Mouse (Mus musculus) frontal cortex, postnatal 36 days (tissue): Measurements from ENCODE around the gene Adam12.

Experiments used
- DNase-seq, 2 experiments: peaks; one replicate each; pipeline ENCODE4 v3.0.0; 2022; ENCODE audit warnings: low spot score in 2 of 2

Gene Adam12

DNA sequence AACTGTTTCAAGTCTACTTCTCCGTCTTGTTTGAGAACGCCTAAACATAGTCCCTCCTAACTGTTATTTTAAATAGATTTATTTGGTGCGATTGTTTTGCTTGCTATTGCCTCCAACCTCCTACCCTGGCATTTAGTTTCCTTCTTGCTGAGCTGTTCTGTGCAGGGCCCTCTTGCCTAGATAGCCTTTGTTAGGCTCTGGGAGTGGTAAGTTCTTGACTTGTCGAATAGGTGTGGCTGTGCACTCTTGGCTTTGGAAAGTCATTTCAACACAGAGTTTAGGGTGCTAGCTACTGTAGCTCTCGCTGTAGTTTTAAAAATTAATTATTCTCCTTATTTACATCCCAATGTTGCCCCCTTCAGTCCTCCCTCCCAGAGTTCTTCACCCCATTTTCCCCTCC lies 222.8 kb downstream of the Adam12 start:
- DNase-seq, result no peak

DNA sequence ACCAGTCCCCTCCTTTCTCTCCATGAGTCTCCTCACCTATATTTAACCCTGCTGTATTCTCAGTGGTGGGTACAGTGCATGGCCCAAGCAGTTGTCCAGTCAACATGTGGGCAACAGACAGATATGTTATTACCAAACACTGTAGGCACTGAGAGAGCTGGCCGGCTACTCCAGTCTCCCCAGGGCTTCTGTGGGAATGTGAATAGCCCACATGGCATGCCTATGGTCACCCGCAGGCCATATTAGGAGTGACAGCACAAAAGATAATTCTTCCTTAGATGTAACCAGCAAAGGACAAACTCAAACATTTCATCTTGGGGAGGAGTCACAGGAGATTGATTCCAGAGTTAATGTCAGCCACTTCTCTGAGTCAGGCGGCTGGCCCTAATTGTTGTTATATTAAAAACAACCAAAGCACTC lies 224.0 kb downstream of the Adam12 start:
- DNase-seq, result no peak

DNA sequence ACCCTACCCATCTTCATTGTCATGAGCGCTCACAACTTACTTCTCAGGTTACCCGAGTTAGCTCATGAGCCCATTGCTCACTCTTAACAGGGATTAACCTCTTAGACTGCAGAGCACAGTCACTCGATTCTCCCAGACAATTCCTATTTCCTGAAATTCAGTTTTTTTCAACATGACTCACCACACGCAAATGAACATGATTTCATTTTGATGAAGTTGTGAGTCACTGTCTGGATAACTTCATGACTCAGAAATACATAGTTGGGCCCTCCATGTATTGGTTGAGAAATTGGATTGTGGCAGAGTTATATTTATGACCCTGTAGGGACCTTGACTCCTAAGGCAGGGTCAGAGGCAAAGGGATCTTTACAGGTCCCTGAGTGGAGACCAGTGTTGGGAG lies 230.4 kb downstream of the Adam12 start:
- no peak for DNase-seq

DNA sequence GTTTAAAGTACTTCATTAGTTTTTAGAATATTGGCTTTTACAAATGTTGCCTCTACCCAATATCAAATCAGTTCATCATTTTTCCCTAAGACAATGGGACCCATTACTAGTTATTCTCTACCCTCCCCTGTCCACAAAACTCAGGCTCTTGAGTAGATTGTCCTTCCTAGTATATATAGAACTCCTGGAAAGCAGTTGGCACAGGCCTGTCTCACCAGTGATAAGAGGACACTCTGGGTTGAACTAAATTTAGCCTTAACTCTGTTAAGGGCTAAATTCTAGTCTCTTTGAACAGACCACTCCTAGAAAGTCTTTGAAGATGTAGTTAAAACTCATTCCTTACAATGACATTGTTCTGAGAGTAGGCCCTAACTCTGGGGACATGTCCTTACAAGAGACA lies 241.0 kb downstream of the Adam12 start:
- DNase-seq, result no peak

DNA sequence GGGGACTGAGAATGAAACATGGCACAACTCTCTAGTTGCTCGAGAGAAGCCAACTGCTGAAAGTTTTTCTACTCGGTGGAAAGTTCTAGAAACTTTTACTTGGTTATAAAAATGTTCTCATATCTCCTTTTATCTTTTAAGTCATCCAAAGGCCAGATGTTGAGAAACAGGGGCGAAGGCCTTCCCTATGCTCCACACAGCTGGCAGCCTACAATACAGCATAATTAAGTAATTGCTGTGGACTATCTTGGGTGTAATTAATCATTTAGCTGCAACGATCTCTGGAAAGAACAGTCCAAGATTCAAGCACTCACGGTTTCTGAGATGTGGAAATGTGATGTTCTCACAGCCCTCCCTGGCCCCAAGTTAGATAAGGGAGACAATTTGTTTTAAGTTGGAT lies 243.6 kb downstream of the Adam12 start:
- no peak for DNase-seq

DNA sequence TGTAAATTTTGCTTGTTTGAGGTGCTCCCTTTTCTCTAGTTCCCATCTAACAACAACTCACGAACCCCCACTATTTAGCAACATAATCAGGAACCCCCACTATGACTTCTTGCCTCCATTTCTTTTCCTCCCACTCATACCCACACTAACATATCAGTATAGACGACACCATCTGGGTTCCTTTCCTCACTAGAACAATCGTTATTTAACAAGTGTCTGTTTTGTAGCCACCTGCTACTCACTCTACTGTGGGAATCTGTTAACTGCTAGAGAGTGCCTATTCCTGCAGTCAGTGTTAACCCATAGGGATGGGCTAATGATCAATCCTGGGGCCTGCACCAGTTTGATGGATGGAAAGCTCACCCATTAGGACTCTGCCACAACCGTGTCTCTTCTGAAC lies 245.7 kb downstream of the Adam12 start:
- DNase-seq, result no peak

DNA sequence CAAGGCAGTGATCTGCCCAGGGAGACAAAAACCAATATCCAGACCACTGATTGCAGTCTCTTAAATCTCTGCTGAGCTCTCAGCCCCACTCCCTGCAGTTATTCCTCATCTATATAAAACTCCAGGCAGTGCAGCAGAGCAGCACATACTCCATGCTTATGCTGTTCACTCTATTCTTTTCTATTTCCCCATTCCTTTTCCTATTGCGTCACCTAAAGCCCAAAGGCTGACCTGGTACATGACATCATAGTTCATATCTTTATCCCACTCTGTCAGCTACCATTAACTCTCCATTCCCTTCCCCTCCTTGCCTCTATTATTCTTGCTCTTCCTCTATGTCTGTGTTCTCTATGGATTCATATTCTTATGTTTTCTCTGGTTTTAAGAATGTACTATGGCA lies 246.3 kb downstream of the Adam12 start:
- no peak for DNase-seq

DNA sequence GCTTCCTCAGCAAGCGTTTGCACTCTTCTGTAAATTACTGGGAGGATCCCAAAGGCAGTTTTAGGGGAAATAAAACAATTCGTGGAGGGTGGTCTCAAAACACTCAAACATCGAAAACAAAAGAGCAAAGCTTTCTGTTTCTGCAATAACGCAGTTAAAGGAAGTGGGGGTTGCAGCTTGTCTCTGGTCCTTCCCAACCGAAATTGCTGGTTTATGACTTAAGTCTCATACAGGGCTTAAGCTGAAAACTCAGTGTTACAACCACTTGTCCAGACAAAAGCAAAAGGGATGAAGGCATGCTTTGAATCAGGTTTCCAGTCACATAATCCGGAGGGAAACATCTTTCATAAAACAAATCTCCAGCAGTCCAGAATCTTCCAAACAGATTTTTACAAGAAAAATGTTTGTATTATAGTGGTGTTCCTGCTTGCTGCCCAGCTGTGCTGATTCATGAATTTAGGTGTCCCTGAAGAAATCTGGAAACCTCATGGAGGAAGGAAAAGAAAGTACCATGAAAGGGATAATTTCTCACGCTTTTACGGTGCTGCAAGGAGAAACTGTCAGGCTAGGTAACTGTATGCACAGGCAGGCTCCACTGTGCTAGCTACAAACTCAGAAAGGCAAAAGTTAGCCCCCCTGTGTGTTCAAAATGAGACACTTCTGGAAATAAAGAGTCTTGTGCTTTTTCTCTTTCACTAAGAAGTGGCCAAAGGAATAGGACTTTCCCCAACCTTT lies 255.4 kb downstream of the Adam12 start:
- no peak for DNase-seq

DNA sequence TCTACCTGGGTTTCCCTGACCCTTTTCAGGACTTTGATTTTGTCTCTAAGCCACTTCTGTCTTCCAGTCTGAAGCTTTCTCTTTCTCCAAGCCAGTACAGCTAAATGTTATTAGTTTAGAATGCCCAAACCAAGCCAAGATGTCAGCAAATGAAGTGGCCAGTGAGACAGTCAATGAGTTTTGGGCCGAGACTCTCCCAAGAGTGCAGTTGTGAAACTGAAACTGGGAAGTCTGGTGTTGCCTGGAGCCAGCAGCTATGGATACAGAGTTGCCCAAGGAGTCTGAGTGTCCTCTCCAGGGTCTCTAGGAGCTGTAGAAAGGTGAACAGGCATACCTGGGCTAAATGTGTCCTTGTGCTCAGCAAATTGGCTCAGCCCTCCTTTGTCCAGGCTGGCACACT lies 260.9 kb downstream of the Adam12 start:
- no peak for DNase-seq

DNA sequence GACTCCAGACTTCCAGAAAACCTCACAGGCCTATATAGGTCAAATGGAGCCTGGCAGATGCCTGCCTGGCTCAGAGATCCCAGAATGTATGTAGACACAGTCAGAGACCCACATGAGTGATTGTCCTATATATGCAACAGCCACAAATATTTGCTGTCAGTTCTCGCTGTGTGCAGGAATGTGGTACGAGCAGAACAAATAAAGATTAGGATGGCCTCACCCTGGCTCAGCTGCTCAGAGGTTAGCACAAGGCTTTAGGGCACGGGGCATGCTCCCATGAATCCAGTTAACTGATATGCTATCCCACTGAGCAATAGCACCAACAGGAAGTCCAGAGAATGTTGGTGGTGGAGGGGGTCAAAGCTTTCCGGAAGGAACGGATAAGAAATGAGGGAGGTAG lies 261.5 kb downstream of the Adam12 start:
- no peak for DNase-seq

DNA sequence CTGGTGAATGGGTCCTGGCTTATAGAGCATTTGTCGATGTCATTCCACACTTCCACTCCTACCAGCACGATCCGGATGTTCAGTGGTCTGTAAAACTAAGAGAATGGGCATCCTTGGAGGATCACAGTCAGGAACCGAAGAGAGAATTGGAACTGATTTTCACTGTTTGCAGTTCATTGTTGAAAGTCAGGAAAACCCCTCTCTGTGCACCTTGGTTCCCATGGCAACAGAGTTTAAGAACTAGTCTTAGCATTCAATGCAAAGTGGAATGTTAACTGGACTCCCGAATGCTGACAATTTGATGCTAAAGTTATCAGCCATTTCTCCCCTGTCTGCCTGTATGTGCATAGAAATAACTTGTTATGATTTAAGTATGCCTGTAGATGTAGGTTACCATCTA lies 264.0 kb downstream of the Adam12 start:
- no peak for DNase-seq

DNA sequence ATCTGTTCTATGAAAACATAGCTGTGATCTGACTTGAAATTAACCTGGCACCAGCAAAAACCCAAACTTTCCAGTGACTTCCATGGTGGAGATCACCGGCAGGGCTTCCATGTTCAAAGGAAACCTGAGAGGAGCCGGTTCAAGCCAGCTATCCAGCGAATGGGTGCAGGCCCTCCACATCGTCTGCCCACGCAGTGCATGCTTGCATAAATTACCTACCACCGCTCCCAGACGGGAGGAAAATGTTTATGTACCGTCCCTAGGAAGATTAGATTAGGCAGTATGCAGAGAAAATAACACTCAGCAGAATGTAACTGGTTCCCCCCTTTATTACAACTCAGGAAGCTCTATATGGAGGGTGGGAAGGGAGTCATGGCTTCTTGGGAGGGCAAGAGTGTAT lies 268.4 kb downstream of the Adam12 start:
- no peak for DNase-seq

DNA sequence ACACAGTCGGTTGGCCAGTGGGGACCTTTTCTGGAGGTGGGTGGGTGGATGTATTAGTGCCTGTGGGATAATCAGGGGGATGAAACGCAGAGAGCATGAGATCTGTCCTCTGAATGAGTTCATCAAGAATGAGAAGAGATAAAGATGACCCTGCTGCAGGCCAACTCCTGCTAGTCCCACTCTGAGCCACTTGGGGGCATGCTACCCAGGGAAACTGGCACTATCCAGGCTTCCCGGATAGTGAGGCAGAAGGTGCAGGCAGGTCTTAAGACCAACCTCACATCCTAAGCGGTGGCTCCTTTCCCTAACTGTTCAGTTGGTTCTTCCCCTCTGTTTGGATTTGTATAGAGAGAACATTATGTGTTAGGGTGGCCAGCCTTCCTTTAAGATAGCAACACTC lies 272.7 kb downstream of the Adam12 start:
- DNase-seq, result peak; percentile 41 to 54

DNA sequence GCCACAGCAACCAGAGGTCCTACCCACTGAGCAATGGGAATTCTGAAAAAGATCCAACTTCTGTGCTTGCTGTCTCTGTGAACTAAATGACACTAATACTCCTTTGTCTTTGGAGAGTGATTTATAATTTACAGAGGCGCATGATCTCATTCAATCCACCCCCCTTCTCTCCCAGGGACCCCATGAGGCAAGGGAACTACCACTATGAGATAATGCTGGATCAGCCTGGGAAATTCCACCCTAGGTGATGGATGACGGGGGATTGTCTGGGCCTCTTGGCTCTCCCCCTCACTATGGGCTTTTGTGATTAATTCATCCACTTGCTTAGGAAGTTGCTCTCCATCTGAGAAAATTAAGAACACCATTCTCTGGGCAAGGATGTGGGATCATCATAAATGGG lies 274.1 kb downstream of the Adam12 start:
- no peak for DNase-seq

DNA sequence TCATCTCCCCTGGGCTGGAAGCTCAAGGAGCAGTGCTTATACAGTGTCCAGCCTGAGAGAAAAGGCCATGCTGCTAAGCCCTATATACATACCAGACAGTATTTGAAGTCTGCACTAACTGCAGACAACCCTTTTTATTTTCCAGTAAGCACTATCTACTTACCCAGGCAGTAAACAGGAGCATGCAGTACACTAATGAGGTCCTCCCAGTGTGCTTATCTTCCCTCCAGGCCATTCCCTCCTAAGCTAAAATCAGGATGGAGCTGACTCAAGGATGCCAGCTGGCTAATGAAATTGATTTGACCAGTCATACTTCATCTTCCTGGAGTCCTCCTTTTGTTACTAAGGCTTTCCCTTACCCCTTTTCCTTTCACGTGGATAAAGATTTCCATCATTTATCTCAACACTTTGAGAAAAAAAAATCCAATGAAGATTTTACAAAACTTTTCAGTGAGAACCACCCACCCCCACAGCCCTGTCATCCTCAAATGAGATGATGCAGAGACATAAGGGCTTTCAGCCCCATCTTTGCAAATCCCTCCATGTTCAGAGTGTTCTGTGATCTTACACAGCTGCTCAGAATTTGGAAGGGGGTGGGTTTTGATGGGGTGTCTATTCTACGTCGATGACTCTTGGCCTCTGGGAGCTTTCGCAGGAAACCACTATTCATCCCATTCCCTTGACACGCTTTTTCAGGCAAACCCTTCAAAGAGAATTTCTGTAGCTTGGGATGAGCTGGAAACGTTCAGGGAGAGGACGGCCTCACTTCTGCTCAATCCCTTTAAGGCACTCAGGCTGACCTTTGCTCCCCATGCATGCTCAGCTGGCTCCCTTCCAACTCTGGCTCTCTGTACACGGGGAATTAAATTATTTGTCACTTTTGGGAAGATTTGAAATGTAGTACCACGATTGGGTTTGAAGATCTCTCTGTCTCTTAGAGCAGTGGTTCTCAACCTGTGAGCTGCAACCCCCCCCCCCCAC lies 277.5 kb downstream of the Adam12 start:
- no peak for DNase-seq

DNA sequence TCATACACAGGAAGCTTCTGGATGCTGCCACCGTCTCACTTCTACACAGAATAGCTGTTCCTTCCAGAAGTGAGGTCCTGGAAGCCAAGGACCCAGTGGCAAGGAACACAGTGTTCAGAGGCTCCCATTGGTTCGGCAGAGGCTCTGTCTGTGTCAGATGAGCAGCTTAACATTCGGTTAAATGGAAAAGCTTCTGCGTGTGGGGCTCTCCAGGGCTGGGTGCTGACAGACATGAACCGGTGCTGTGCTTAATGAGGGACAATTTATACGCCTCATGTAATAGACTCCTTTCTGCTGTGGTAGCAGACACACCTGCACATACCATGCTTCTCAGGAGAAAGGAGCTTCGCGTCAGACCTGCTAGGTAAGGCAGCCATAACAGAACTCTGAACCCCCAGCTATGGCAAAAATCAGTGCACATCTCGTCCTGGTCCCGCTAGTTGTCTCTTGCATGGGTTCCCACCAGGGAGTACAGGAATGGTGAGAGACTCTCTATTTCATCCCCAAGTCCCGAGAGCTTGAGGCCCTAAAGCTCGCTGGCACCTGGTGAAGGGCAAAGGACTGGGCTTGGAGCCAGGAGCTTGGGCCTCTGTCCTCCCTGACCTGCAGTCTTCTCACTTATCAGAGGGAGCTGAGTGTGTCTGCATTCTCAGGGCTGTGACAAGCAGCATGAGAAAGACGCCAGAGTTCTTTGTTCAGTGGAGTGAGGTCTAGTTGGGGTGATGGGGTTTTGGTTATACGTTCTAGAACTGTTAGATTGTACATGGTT lies 280.0 kb downstream of the Adam12 start:
- no peak for DNase-seq

DNA sequence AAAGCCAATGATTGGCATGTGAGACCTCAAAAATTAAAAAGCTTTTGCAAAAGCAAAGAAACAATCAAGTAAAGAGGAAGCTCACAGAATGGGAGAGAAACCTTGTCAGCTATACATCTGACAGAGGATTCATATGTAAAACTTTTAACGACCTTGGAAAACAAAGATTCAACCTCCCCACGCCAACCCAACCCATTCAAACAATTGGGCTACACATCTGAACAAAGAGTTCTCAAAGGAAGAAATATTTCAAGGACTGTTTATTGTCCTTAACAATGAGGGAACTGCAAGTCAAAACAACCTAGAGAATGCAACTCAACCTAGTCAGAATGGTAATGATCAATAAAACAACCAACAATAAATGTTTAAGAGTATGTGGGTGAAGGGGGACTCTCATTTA lies 284.6 kb downstream of the Adam12 start:
- DNase-seq, result no peak

DNA sequence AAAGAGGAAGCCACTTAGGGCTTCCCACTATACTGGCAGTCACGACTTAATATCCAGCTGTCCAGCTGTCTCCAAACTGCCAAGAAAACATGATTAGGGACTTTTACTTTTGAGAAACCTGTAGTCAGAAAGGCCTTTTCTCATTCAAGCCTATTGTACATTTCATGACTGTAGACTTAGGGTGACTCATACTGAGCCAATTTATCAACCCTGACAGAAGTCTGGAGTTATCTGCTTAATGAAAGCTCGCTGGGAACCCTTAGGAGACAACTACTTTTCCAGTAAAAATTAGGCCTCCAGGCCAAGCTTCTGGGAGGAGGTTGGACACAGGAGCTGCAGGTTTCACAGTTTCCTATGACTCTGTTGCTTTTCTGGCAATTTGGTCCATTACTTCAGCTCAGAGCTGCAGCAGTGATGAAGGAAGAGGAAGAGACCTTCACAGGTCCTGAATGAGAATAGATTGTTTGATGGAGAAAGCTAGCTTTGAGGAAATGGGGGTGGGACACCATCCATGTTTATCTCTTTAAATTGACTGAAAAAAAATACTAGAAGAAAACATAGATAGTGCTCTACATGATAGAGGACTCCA lies 285.1 kb downstream of the Adam12 start:
- no peak for DNase-seq

DNA sequence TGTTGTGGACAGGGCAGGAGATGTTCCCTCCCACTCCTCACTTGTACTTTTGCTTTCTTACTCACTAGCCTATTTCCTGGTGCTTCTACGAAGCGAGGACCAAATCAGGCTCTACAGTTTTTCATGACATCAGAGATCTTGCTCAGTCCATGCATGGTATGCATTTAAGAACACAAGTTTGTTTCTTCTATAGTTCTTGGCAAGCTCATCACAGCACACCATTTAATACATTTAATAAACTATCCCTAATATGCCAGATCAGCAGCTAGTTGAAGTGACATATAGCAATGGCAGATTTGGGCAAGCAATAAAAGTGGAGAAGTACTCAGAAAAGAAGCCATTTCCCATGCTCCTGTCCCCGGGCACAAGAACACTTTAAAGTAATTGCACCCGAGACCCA lies 285.8 kb downstream of the Adam12 start:
- no peak for DNase-seq

DNA sequence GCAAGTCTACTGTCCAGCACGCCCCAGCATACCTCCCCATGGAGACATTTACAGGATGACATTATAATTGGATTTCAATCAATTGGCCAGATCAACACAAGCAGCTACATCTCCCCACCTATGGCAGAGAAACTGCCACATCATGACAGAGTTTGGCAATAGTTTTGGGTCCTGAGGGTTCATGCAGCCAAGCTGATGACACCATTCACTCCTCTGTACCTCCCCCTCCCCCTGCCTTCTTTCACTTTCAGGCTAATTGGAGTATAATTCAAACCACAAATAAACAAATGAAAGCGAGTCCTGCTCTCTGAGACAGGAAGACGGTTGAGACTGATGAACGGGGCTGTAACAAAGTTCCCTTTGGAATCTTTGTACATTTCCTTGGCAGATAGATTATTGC lies 291.5 kb downstream of the Adam12 start:
- DNase-seq, result no peak

DNA sequence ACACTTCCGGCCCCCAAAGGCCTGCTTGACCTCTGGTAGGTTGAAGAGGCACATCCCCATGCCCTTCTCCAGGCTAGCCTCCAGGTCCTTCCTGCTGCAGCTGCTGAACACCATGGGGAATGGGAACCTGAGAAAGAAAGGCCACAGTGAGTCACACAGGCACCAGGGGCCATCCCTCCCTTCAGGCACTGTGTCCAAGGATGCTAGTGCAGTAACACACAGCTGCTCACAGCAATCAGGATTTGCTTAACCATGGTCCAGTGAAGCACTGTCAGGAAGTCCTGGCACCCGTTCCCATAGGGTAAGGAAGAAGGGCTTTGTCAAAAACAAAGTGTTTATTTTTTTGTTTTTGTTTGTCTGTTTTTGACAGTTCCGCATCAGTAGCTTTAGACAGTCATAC lies 294.5 kb downstream of the Adam12 start:
- no peak for DNase-seq

DNA sequence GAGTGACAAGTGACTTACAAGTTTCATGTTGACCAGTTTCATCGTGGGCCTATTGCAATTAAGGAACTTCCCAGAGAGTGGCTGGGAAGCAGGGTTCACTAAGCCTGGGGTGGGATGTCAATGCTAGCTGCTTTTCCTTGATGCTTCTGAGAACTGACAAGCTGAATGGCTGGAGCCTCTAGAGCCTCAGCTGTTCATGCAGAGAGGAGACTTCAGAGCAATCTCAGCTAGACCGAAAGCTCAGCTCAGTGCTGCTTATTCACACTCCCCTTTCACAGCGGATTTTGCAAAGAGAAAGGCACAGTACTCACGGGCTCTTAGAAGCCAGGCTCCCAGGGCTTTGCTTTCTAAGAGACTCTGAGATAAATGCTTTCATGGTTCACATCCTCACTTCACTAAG lies 295.6 kb downstream of the Adam12 start:
- no peak for DNase-seq
